Mouse (Mus musculus) neutrophil, adult 5-6 weeks (primary cell): ENCODE measurements around the gene Ston1. TPM values are rescaled to one million over a fixed set of nuclear protein-coding genes. Genes with fewer than 3 reads are reported as not detected.

ENCODE experiments used
- ATAC-seq: fragments of 151-379, 151-347 bp; 2 replicates; pipeline ENCODE4 v1.8.0; 2017; ENCODE audit warnings: mild to moderate bottlenecking, moderate TSS enrichment; ENCODE audit not compliant: insufficient number of reproducible peaks, poor library complexity, low FRiP score, severe bottlenecking; ENCODE audit errors: extremely low read depth
- total RNA-seq: library from RNA; stranded (forward); fragments of 200-1000 nt; gene quantifications from 2 replicates; pipeline ENCODE4 v1.2.3, GENCODE M21; 2017

The Ston1 gene
- total RNA-seq, 1 experiment from 2014 or later: not detected

GRCm38 (mm10) chr17:88581511-88582021 is 15.9 kb upstream of the Ston1 start:
- ATAC-seq: peak; percentile 83

- no peak for ATAC-seq
Measured at GRCm38 (mm10) chr17:88582999-88583398, 14.5 kb upstream of the Ston1 start.

- no peak for ATAC-seq
Measured at GRCm38 (mm10) chr17:88583411-88583810, 14.1 kb upstream of the Ston1 start.

- ATAC-seq: no peak
Measured at GRCm38 (mm10) chr17:88587371-88587770, 10.1 kb upstream of the Ston1 start.

GRCm38 (mm10) chr17:88588228-88588627 is 9.3 kb upstream of the Ston1 start:
- no peak for ATAC-seq

- ATAC-seq: no peak
Measured at GRCm38 (mm10) chr17:88590251-88590650, 7.2 kb upstream of the Ston1 start.

GRCm38 (mm10) chr17:88595071-88595470 is 2.4 kb upstream of the Ston1 start:
- ATAC-seq: no peak

GRCm38 (mm10) chr17:88596068-88596467 is 1.4 kb upstream of the Ston1 start:
- ATAC-seq: no peak

GRCm38 (mm10) chr17:88596544-88597221 is 801 bp upstream of the Ston1 start:
- ATAC-seq: no peak

- ATAC-seq: no peak
Measured at GRCm38 (mm10) chr17:88598056-88598420, 554 bp downstream of the Ston1 start.

GRCm38 (mm10) chr17:88598570-88599368 is 1.3 kb downstream of the Ston1 start:
- no peak for ATAC-seq

- ATAC-seq: no peak
Measured at GRCm38 (mm10) chr17:88600492-88601026, 3.1 kb downstream of the Ston1 start.

GRCm38 (mm10) chr17:88603943-88604342 is 6.5 kb downstream of the Ston1 start:
- ATAC-seq: no peak

GRCm38 (mm10) chr17:88606056-88606455 is 8.6 kb downstream of the Ston1 start:
- ATAC-seq: no peak

- ATAC-seq: no peak
Measured at GRCm38 (mm10) chr17:88609361-88609760, 11.9 kb downstream of the Ston1 start.

GRCm38 (mm10) chr17:88611057-88611456 is 13.6 kb downstream of the Ston1 start:
- ATAC-seq: no peak

GRCm38 (mm10) chr17:88613172-88613571 is 15.7 kb downstream of the Ston1 start:
- no peak for ATAC-seq

GRCm38 (mm10) chr17:88613721-88614120 is 16.2 kb downstream of the Ston1 start:
- ATAC-seq: no peak

GRCm38 (mm10) chr17:88614234-88614633 is 16.8 kb downstream of the Ston1 start:
- no peak for ATAC-seq

GRCm38 (mm10) chr17:88614733-88615132 is 17.2 kb downstream of the Ston1 start:
- no peak for ATAC-seq
